Mouse (Mus musculus): ENCODE data around the gene Ckap4.

- TF ChIP-seq EP300 (optimal IDR thresholded peaks at IDR 0.05) (no peak), CTCF (IDR thresholded peaks at IDR 0.05; ENCODE audit: low read depth) (0 out of 2 replicates have a peak, but pooled peaks have one; percentile 0)
Observed at GRCm38 (mm10) chr10:84577071-84577727, 43.3 kb upstream of the Ckap4 start.
